Mouse (Mus musculus) skeletal muscle tissue, adult 2 months (tissue): Measurements from ENCODE around the gene Cdk19.
"Not testable (repeated sequence)": the region's sequence is repeated elsewhere in the genome, so short reads cannot be mapped to it uniquely, and the experiment has no call there.

Source experiments
- DNase-seq: peaks from one replicate; pipeline ENCODE4 v3.0.0-alpha.2; 2012; ENCODE audit warnings: low read depth, low spot score

Cdk19 gene

DNA sequence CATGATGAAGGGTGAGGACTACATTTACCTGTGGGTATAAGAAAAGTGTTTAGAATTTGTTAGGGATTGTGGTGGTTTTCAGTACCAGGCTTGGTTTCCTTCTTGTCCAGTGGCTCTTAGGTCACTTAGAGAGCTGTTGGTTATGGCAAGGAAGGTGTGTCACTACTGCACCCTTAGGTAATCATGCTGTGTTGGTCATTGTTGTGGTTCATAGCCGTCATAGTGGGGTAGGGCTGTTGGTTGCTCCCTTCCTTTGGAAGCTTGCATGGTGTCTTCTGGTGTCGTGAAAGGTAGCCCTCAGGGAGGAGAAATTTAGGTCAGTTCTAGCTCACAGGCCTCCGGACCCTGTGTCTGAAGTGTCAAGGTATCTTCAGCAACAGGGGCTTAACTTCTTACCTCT, 46.0 kb downstream of the Cdk19 start:
- no peak for DNase-seq

DNA sequence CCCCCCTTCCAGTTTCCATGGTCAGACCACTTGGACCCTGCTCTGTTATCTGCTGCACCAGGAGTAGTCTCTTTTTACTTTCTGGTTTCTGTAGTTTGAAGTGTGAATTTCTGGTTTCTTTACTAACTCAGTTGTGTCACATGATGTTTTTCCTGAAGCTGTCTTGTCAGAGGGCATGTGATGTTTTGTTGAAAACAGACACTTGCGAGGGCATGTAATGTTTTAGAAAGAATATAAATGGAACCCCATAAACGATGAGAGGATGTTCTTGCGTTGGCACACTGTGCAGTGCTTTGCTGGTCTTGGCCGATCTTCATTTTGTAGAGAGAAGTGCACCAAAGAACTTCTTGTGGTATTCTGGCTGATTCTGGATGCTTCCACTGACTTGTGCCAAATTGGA, 46.8 kb downstream of the Cdk19 start:
- DNase-seq: no peak

DNA sequence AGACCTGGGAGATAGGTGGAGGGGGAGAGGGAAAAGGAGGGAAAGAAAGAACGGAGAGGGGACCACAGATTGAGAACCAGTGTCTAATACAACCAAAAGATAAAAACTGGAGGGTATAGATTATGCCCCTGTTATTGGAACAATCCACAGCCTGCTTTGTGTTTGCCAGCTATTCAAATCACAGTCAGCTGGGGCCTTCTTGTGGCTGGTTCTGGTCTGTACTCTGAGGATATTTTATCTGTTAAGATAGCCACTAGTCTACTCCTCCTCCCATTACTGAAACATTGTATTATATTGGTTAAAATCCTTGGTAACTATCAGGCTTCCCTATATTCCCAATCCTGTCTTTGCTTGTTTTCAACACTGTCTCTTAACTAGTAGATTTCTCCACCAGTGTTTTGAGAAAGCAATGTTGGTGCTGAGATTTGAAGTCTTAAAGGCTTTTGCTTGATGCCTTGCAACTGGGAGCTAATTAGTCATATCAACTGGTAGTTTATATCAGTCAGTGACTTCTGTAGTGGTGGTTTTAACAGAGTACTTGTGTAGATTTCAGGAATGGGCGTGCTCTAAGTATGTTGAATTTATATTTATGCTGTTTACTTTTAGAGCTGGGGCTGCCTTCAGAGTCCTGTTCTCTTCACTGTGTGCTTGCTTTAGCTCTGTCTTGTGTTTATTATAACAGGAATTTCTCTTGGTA, 54.2 kb downstream of the Cdk19 start:
- DNase-seq: no peak

DNA sequence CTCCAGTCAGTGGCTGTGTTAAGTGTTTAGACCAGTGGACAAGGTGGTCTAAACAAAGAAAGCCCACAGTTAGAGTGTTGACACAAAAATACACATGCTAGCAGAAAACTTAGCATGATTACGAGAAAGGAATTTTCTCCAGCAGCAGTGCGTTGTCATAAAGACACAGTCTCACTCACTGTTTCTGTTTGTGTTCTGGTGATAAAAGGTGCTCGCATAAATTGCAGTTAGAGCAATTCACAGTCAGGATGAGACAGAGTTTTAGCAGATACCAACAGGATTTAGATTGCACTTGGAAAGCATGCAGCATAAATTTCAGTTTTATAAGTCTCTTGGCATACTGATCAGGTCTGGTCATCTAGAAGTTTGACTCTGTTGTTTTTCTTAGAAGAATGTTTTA, 59.5 kb downstream of the Cdk19 start:
- DNase-seq: no peak

DNA sequence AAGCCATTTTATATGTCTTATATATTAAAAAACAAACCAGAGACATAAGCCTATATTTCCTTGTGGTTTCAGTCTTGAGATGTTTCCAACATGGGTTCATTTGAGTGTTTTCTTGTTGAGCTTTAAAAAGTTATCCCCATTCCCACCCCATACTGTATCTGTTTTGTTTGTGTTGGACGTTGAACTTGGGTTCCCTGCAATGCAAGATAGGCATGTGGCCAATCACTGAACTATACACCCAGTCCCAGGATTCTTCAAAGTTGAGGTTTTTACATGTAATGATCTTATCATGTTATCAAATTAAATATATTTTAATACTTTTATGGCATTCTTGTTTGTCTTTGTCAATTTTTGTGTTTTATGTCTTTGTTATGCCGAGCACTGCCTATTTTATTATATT, 60.0 kb downstream of the Cdk19 start:
- DNase-seq: no peak

DNA sequence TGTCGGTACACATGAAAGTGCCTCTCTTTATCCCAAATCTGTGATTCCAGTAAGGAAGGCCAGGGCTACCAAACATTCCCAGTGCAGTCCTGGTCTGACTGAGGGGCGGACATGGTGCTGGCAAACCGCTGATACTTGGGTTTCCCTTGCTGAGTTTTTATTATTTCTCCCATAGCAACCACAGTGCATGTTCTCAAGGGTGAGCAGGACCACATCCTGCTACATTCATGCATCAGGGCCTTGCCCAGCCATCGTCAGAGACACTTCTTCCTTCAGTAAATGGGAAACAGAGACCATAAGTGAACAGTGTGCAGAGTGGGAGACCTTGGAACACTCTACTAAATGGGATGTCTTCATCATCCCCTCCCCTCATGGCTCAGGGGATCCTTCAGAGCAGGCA, 60.9 kb downstream of the Cdk19 start:
- no peak for DNase-seq

DNA sequence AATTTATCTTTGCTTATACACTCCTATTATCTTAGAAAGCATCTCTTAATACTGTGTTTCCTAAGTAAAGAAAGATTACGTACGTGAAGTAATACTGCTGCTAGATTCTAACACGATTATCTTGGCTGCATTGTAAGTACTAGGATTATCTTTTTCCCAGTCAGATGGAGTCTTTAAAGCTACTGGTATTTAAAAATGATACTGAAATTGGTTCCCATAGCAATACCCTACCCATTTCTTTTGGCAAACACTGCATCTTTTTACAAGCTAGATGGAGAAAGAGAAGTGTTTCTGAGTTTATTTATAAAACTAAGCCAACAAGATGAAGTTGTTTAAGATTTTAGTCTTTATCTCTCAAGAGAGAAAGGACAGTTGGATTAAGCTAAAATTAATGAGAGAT, 67.3 kb downstream of the Cdk19 start:
- no peak for DNase-seq

DNA sequence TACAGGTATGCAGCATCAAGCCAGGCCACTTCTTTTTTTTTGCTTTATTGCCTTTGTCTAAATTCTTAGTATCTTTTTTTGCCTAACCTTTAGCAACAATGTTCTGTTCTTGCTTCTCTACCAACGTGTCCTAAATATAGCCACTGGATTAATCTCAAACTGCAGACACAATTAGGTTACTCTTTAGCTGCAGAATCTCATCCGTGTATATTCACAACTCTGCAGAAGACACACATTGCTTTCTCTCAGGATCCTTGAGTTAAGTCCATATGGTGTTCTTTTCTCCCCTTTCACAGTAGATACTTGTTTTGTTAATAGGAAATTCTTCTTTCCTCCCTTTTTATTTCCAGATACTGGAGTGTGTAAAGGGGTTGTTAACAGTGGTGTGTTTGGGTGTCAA, 70.0 kb downstream of the Cdk19 start:
- no peak for DNase-seq

DNA sequence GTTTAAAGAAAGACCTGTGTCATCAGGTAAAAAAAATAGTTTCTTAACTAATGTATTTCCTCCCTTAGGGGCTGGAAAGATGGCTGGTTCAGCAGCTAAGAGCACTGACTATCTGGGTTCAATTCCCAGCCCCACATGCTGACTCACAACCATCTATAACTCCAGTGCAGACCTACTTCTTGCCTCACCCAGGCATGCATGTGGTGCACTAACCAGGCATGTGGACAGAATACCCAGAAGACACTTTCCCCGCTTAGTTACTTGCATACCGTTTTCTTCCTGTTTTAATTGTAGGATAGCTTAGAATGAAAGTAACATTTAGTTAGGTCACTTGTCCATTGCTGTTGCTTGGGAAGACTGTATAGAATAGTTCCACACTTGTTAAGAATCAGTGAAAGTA, 72.0 kb downstream of the Cdk19 start:
- DNase-seq: no peak

DNA sequence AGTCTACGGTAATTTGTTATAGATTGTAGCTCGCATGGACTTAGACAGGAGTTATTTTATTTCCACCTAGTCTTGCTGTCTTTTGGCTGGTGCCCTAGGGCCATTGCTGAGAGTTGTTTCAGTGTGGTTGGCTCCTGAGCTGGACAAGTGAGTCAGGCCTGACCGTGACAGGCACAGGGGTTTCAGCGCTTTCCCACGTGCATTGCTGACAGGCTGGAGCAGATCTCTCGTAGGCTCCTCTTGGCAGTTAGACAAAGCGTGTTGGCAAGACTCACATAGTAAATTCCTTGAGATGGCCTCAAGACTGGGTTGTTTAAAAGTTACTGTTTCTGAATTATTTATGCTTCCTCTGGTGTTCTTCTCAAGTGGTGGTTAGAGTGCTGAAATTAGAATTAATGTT, 77.6 kb downstream of the Cdk19 start:
- peak; percentile 18 for DNase-seq

DNA sequence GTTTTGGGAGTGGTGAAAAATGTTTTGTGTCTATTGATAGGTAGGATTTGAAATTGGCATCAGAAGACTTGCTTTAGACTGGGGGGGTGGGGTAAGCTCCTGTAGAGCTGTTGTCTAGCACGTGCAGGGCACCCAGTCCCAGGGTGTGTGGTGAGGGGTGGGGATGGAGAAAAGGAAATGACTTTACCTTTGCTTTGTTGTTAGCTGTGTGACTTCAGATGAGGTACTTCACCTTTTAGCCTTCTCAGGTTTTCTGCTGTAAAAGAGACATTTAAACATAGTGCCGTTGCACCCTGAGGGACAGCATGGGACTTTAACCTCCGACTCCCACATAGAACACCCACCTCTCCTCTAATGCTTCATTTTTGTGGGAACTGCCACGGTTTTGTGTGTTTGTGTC, 80.5 kb downstream of the Cdk19 start:
- DNase-seq: no peak

DNA sequence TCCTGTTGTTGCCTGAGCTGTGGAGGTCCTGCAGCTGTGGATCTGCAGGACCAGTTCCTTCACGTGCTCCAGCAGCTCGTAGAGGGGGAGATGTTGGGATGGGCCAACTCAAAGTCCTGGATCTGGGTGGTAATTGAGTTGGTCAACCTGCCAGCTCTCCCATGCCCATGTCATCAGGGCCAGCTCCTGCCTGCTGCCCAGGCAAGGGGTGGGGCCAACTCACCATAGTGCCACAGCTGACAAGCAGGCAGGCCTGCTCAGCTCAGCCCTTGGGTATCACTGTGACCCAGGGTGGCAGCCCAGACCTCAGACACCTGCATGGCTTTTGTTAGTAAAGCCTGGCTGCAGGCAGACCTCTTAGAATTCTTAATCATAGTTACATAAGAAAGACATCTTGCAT, 81.3 kb downstream of the Cdk19 start:
- DNase-seq: no peak

DNA sequence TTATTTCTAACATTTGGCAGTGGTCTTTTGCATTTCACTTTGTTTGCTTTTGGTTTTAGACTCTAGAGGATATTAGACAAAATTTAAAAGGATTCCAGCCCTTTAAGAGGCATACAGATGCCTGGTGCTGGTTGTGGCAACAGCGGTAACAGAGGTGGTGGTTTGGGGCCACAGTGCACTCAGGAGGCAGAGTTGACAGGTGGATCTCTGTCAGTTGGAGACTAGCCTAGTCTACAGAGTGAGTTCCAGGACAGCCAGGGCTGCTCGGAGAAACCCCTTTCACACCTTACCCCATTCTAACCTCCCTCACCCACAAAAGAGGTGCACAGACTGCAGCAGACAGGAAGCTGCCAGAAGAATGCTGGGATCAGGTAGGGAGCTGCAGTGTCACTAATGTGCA, 82.4 kb downstream of the Cdk19 start:
- no peak for DNase-seq

DNA sequence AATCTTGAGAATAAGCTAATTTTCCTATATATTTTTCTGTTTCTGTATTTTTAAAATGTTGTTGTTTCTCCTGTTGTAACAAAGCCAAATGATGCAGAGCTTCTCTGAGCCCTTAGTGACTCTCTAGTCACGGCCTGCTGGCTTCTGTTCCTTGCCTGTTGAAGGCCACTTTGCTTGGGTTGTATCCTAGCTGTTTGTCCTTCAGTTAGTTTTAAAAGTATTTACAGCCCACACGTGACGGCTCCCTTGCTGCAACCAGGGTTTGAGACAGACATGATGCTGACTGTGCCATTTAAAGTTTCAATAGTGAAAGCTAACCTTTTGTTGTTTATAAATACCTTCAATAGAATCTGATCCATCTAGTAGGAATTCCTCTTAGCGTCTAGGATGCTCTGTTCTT, 83.3 kb downstream of the Cdk19 start:
- no peak for DNase-seq

DNA sequence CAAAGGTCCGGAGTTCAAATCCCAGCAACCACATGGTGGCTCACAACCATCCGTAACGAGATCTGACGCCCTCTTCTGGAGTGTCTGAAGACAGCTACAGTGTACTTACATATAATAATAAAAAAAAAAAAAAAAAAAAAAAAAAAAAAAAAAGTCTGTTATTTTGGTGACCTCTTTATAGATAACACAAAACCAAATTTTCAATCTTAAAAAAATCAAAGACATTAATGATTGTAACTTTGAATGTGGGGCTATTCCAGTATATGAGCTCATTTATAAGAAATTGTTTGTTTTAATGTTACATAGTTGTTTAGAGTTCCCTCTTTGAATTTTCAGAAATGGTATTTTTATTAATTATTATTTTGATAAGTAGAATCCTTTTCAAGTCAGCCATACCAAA, 85.1 kb downstream of the Cdk19 start:
- not testable (repeated sequence) for DNase-seq

DNA sequence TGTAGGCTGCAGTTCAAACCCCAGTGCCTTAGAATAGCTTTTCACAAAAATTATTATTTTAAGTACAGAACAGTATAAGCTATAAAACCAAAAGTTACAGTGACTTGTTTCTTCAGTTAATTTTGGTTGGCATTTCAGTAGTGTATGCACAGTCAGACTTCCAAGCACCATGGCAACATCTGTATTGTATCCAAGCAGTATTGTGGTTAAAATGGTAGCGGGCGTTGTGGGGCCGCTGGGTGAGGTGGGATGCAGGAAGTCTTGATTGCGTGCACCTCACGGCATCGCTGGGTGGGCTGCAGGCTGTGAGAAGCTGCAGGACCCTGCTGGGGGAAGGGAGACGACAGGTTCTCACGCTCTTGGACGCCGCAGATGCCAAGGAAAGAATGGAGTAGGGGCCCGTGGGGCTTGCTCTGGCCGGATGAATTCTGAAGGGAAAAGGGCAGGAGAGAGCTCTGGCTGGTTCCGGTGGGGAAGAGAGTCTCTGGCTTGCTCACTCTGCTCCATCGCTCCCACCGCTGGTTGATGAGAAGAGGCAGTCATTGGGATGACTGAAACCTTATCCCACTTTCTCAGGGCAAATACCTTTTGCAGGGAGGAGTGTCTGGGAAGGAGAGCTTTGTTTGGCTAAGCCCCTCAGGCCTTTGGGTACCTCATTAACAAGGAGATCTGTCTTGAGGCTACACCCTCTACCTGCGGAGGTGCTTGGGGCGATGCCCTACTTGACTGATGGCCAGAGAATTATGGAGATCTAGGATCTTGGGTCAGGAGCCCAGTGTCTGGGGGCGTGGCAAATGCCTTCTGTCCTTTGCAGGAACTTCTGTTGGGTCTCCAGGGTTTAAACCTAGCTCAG, 86.1 kb downstream of the Cdk19 start:
- no peak for DNase-seq

DNA sequence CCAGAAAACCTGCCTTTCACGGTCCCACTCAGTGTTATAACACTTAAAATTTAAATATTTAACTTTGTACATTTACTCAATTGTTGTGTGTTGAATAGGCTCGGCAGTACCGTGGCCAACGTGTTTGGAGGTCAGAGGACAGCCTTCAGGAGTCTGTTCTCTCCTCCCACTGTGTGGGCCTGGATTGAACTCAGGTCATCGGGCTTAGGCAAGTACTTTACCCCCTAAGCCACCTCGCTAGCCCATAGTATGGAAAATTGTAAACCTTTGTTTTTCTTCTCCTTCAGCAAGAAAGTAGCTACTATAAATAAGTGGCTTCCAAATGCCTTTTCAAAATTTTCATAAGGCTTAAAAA, 86.7 kb downstream of the Cdk19 start:
- DNase-seq: no peak

DNA sequence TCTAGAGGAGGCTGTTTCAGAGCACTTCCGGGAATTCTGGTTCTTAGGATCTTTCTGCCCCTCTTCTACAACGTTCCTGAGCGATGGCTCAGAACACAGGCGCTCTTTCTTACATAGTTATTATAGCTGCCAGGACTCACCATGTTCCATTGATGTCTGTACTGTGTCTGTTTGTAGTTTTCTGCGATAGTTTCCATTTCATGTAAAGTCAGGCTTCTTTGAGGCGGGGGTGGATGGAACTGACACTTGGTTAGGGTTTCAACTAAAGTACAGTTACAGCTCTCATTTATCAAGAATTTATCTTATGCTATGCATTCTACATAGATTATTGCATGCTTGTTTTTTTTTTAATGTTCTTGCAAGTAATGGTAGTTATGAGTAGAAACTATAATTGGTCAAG, 89.3 kb downstream of the Cdk19 start:
- no peak for DNase-seq

DNA sequence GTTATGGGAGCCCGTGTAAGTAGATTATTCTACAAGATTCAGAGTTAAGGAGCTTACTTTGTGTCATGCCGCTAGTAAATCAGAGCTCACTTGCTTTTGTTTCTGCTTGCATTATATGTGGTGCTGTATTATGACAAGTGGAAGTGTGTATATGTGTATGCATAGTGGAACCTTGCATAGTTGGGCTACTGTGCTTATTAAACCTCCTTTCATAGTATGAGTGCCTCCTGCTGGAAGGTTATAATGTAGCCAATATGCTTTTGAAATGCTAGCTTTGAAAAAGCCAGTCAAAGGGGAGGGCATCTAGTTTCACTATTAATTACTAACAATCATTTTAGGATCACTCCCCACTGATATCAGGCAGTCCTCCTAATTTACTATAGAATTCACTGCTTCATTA, 89.7 kb downstream of the Cdk19 start:
- DNase-seq: no peak

DNA sequence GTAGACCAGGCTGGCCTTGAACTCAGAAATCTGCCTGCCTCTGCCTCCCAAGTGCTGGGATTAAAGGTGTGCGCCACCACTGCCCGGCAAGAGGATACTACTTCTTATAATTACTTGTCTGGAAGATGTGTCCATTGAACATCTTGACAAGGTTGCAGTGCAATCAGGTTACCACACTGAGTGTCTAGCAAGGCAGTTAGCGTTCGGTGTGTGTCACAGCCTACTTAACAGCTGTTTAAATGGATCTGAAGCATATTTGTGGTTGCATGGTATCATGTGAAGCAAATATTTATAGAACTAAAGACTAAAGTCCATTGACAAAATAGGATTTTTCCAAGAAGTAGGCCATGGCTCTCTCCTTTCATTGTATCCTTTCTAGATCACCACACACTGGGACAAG, 90.8 kb downstream of the Cdk19 start:
- DNase-seq: no peak

DNA sequence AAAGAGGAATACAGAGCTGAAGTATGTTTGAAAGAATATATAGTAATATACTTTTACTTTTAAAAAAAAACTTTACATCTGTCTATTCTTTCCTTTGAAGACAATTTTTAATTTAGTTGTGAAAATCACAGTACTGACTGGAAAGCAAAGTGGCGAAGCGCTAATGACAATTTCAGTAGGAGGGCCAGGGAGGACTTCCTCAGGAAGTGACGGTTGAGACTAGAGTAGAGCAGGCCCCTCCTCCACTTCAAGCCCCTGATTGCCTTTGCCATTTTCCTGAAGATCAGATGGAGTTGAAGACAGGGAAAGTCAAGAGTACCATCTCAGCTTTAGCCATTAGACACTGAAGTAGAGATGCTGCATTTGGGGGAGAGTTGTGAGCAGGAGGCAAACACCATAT, 92.6 kb downstream of the Cdk19 start:
- no peak for DNase-seq

DNA sequence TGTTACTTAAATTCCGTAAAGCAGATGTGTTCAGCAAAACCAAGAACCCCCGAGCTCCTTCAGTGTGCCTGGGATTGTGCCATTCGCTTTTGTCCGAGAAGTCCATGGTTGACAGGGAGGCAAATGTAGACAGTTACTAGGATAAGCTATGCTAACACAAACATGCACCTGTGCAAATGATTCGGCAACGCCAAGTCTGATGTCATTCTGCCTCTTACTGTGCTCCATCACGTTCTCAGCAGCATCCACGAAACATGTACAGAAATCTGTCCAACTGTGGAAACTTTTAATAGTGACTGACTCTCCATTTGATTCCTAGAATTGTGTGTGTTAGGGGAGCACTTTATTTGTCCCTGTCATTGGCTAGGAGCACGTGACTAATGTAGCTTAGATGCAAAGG, 93.0 kb downstream of the Cdk19 start:
- DNase-seq: no peak

DNA sequence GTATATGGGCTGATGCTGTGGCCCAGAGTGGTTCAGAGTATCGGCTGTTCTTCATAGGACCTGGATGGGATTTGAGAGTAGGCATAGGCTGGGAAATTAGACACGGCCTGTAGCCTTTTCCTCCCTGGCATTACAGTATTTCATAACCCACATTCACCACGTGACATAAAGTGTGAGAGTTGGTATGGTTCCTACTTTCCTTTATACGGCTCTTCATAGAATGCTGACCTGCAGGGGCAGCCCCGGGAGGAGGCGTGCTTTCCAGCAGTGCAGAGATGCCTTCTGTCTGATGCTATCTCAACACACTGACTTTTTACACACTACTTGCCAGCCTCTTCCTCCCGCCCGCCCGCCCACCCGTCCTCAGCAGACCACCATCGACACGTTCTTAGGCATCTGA, 96.0 kb downstream of the Cdk19 start:
- peak; percentile 65 for DNase-seq

DNA sequence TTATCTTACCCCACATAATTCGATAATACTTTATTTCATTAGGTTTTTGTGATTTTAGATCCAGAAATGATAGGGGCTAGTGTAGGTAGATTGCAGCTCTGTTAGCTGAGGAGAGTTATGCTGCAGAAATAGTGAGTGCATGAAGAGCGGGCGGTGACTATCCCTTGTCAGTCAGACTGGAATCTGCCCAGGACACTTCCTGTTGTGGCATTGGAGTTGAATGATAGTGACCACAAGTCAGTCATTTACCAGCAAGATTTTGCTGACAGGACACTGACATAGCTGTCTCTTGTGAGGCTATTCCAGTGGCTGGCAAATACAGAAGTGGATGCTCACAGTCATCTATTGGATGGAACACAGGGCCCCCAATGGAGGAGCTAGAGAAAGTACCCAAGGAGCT, 97.8 kb downstream of the Cdk19 start:
- no peak for DNase-seq
